In genomic region chr11:84031971-84032370, GRCm38 (mm10) we compare ENCODE assay signal across 8 mouse cellular contexts. TPM values are rescaled to one million over a fixed set of nuclear protein-coding genes. Genes with fewer than 3 reads are reported as not detected.
DNase-seq lines count a peak whose midpoint lies in the region; TF ChIP-seq lines count a peak whose summit lies in the region.

No protein-coding gene starts in this region.

- intact Hi-C loops in gastrocnemius, postnatal 36 days (cut with DNase I), result loop anchor here (5.0 kb wide), 1 partner anchor 245 kb away; no protein-coding TSS in a partner anchor

- no peak overlapping the region for H3K27ac ChIP-seq in spleen, adult 2 months (ENCODE audit: insufficient read depth, low read length)

- peak; percentile 57; the same call in 1 of the 2 replicates for TF ChIP-seq CTCF in spleen, adult 2 months (IDR thresholded peaks at IDR 0.05; ENCODE audit: extremely low read depth, insufficient read depth, insufficient read length, insufficient replicate concordance)

- H3K4me3 ChIP-seq in spleen, adult 2 months (ENCODE audit: extremely low read depth, insufficient read depth, insufficient read length), result no peak overlapping the region

- H3K27me3 ChIP-seq in spleen, adult 2 months (ENCODE audit: control insufficient read depth, insufficient read depth, low read length), result no peaks in the 10 kb centered on the region

- no peak for TF ChIP-seq POLR2A in spleen, adult 2 months (IDR thresholded peaks at IDR 0.05; ENCODE audit: low read depth, low read length)

- DNase-seq in gastrocnemius, adult 18-20 months (ENCODE audit: low spot score), result peak; percentile 57
- no peak for DNase-seq in gastrocnemius, postnatal 36 days
- no peak for DNase-seq in spleen, adult 2 months (ENCODE audit: low read depth in 1 of 2, low spot score in 2 of 2)
- DNase-seq in spleen, adult 12 weeks (ENCODE audit: low spot score), result no peak
- peak; percentile 11 for DNase-seq in c-Kit-negative CD71-positive TER-119-positive erythroid progenitor cells, embryonic 14.5 days (ENCODE audit: low read depth, low spot score)
- DNase-seq in kidney, adult 9 months, result peak; percentile 62
- DNase-seq in lung, postnatal 10 days, result peak; percentile 69
- peak; percentile 19 for DNase-seq in yolk sac, embryonic 10.5 days (ENCODE audit: low spot score)

- H3K36me3 ChIP-seq in spleen, adult 2 months (ENCODE audit: control insufficient read depth, insufficient read depth, low read length), result peaks cover 22% of the 10 kb centered on the region

- no peaks in the 10 kb centered on the region for H3K4me1 ChIP-seq in spleen, adult 2 months (ENCODE audit: control insufficient read depth, insufficient read depth, insufficient read length)

- WGBS in spleen, adult 2 months, result 68% methylated on average over 9 of the region's 9 CpGs

RNA-seq across cellular contexts. Expression of gene Dusp14, which starts 37.1 kb away (rescaled TPM):
- total RNA-seq in gastrocnemius, adult 18-20 months (2021), result 1 to 10 TPM; 6.0 to 7.7 TPM
- 1 to 10 TPM; 5.7 to 7.0 TPM for total RNA-seq in gastrocnemius, postnatal 36 days (2021)
- polyA plus RNA-seq in spleen, adult 2 months (2012; rRNA removed), result 1.8 and 1.9 TPM in 2 replicates

Comparison
In these comparisons a context has a peak if more than half of its experiments do, and no peak if none do; other contexts are left out.
1. DNase-seq: peak in gastrocnemius, adult 18-20 months (single experiment), c-Kit-negative CD71-positive TER-119-positive erythroid progenitor cells, embryonic 14.5 days (single experiment), kidney, adult 9 months (single experiment), lung, postnatal 10 days (single experiment) and yolk sac, embryonic 10.5 days (single experiment); none in gastrocnemius, postnatal 36 days (0 of 2), spleen, adult 2 months (0 of 2) and spleen, adult 12 weeks (single experiment).